Mouse (Mus musculus) stomach, postnatal 0 days (tissue): ENCODE measurements around the gene Lyl1. TPM values are rescaled to one million over a fixed set of nuclear protein-coding genes. Genes with fewer than 3 reads are reported as not detected.

Experiments
- ATAC-seq: fragments of 200-750 bp; cut with Nextera tagmentation; 2 replicates; pipeline ENCODE4 v1.8.0; 2017; ENCODE audit not compliant: low FRiP score, low TSS enrichment
- DNase-seq: peaks from one replicate; pipeline ENCODE4 v3.0.0-alpha.2; 2016; ENCODE audit warnings: low spot score
- H3K27ac ChIP-seq: fragments of 300-500 bp; sonication (generic); replicated peaks from 2 replicates; pipeline ENCODE4 v1.5.1; 2014; ENCODE audit warnings: mild to moderate bottlenecking, control low read depth
- H3K27me3 ChIP-seq: fragments of 300-500 bp; sonication (generic); 2 replicates; pipeline ENCODE4 v1.6.1; 2014; ENCODE audit warnings: low read length; ENCODE audit not compliant: control insufficient read depth, insufficient read depth
- H3K36me3 ChIP-seq: fragments of 300-500 bp; sonication (generic); 2 replicates; pipeline ENCODE4 v1.6.1; 2014; ENCODE audit warnings: low read length, mixed read lengths; ENCODE audit not compliant: control insufficient read depth, insufficient read depth
- H3K4me1 ChIP-seq: fragments of 300-500 bp; sonication (generic); replicated peaks from 2 replicates; pipeline ENCODE4 v1.6.1; 2014; ENCODE audit warnings: antibody characterized with exemption; ENCODE audit not compliant: control insufficient read depth, insufficient read depth
- H3K4me2 ChIP-seq: fragments of 300-500 bp; sonication (generic); replicated peaks from 2 replicates; pipeline ENCODE4 v1.6.1; 2014; ENCODE audit warnings: low read depth, mild to moderate bottlenecking, control low read depth, moderate library complexity
- H3K4me3 ChIP-seq: fragments of 300-500 bp; sonication (generic); 2 replicates; pipeline ENCODE4 v1.5.1; 2014; ENCODE audit warnings: low read depth, low read length, control low read depth
- H3K9ac ChIP-seq: fragments of 300-500 bp; sonication (generic); 2 replicates; pipeline ENCODE4 v1.6.1; 2014; ENCODE audit warnings: mild to moderate bottlenecking, low read length, control low read depth, mixed read lengths
- H3K9me3 ChIP-seq: fragments of 300-500 bp; sonication (generic); 2 replicates; pipeline ENCODE4 v1.6.1; 2016; ENCODE audit warnings: low read length; ENCODE audit not compliant: control insufficient read depth
- CTCF ChIP-seq: IDR thresholded peaks from 2 replicates; pipeline ENCODE4 v1.5.1; 2016; ENCODE audit warnings: antibody characterized with exemption, low read depth, mild to moderate bottlenecking, moderate library complexity
- EP300 ChIP-seq: optimal IDR thresholded peaks from 2 replicates; pipeline ENCODE3; 2016; ENCODE audit warnings: antibody characterized with exemption
- WGBS: fragments of 180-500 bp; shearing (Covaris S2); extraction: QIAGEN DNeasy Blood & Tissue Kit; methylation state at CpG from one replicate; pipeline ENCODE4 v1.1.7; 2014; 5-methylcytosine and 5-hydroxymethylcytosine counted together
- polyA plus RNA-seq: library from polyadenylated mRNA; unstranded; fragments of >200 nt; fragmentation: Nextera tagmentation; extraction: Ambion mirVana; gene quantifications from 2 replicates; pipeline ENCODE4 v1.2.1, GENCODE M21; 2015

The Lyl1 gene
- polyA plus RNA-seq, 1 experiment from 2014 or later: 4.0 TPM

DNA sequence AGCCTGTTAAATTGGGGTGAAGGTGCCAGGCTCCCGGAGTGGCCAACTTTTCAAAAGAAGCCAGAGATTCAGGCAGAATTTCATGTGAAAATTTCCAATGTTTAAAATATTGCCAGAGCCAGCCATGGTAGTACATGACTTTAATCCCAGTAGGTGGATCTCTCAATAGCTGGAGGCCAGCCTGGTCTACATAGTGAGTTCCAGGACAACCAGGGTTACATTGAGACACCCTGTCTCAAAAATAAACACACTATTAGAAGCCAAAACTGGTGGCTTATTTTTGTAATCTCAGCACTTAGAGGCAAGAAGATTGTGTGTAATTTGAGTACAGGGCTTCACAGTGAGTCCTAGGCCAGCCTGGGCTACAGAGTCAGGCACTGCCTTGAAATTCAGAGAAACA, 8.7 kb downstream of the Lyl1 start:
- TF ChIP-seq EP300: no peak
- TF ChIP-seq CTCF: no peak
- 86% methylated on average over 1 of the region's 1 CpGs for WGBS

DNA sequence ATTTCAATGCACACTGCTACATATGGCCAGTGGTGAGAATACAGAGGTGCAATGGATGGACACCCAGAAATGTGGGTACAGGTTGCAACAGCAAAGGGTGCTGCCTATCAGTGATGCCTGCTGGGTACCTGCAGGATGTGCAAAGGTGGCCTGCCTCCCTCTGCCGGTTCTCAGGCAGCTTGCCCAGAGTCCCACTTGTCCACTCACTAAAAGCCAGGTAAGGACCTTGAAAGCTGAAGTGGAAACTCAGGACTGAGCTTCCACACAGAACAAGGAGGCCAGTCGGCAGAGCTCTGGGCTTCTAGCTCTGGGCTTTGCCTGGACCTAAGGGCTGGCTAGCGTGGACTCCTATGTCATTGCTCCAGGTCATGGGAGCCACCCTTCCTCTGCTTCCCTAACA, 10.1 kb downstream of the Lyl1 start:
- Histone ChIP-seq H3K9me3 (no peaks in the 10 kb centered on the region), H3K4me2 (no peak overlapping the region), H3K36me3 (peaks cover 8% of the 10 kb centered on the region), H3K27me3 (no peaks in the 10 kb centered on the region), H3K9ac (0 out of 2 replicates have a peak overlapping the region, but pooled peaks have one; percentile 18), H3K27ac (peak overlapping the region; percentile 87), H3K4me1 (peaks cover 11% of the 10 kb centered on the region), H3K4me3 (no peak overlapping the region)
- no peak for ATAC-seq
- TF ChIP-seq EP300 (no peak), CTCF (no peak)
- WGBS: 58% methylated on average over 3 of the region's 3 CpGs
- DNase-seq: no peak

More for the DNA sequence above, 8.7 kb downstream of the Lyl1 start:
- Histone ChIP-seq H3K36me3 (peaks cover 3% of the 10 kb centered on the region; the same call in 1 of the 2 replicates), H3K9ac (no peak overlapping the region), H3K27ac (no peak overlapping the region), H3K4me2 (no peak overlapping the region), H3K4me1 (peaks cover 11% of the 10 kb centered on the region), H3K4me3 (no peak overlapping the region), H3K9me3 (no peaks in the 10 kb centered on the region), H3K27me3 (no peaks in the 10 kb centered on the region)
- ATAC-seq (no peak), DNase-seq (no peak)

DNA sequence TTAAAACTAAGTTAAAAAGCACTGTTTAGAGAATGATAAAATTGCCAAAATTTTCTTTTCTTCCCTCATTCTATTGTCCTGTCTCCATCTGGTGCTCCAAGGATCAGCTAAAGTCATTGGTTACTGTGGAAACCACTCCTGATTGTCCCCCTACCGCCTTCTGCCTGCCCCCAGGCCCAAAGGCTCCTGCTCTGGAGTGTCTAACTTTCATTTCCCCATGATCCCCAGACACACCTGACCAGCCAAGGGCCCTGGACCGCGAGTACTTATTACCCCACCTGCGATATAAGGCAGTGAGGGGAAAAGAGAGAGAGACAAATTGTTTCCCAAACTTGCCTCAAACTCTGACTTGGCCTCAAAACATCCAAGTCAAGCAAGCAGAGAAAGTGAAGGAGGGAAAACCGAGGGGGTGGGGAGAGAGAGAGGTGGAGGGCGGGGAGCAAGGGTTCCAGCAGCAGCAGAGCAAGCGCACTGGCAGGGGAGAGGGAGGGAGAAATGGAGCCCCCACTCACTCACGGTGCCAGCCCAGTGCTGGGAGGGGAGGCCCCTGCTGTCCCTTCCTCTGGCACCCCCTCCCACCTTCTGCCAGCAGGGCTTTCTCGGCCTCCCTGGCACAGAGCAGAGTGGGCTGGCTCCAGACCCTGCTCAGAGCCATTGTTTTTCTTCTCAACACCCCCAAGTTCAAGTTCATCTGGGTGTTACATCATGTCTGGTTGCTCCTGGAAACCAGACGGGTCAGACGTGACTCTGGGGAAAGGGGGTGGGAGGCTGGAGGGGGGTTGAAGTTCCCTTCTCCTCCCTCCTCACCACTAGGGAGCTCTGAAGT, 10.9 kb downstream of the Lyl1 start:
- no peaks in the 10 kb centered on the region for H3K9me3 ChIP-seq
- peaks cover 11% of the 10 kb centered on the region for H3K4me1 ChIP-seq
- no peak overlapping the region for H3K4me3 ChIP-seq
- TF ChIP-seq EP300 (no peak), CTCF (peak; percentile 55; the same call in 1 of the 2 replicates)
- peak overlapping the region; percentile 18; the same call in 1 of the 2 replicates for H3K9ac ChIP-seq
- peak overlapping the region; percentile 87 for H3K27ac ChIP-seq
- DNase-seq: peak; percentile 63
- ATAC-seq: peak; percentile 48
- H3K27me3 ChIP-seq: no peaks in the 10 kb centered on the region
- H3K36me3 ChIP-seq: peaks cover 11% of the 10 kb centered on the region
- 13% methylated on average over 9 of the region's 11 CpGs for WGBS
- no peak overlapping the region for H3K4me2 ChIP-seq

DNA sequence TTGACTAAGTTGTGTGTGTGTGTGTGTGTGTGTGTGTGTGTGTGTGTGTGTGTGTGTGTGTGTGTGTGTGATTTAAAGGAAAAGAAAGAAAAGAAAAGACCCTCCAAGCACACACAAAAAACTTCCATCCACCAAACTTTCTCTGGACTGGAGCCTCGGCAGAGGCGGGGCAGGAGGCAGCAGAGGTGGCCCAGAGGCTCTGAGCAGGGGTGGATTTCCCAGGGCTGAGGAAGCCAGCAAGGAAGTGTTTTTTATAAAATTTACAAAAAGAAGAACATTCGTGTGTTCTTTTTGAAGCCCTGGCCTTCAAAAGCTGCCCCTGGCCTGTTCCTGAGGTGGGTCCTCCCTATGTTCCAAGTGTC, 11.5 kb downstream of the Lyl1 start:
- H3K4me3 ChIP-seq: no peak overlapping the region
- no peaks in the 10 kb centered on the region for H3K27me3 ChIP-seq
- 21% methylated on average over 3 of the region's 3 CpGs for WGBS
- no peak overlapping the region for H3K9ac ChIP-seq
- H3K4me2 ChIP-seq: no peak overlapping the region
- peak overlapping the region; percentile 82 for H3K27ac ChIP-seq
- no peak; the same call in 1 of the 2 replicates for ATAC-seq
- H3K4me1 ChIP-seq: peaks cover 11% of the 10 kb centered on the region
- no peaks in the 10 kb centered on the region for H3K9me3 ChIP-seq
- TF ChIP-seq EP300 (no peak), CTCF (no peak; the same call in 1 of the 2 replicates)
- no peak for DNase-seq
- H3K36me3 ChIP-seq: peaks cover 13% of the 10 kb centered on the region

DNA sequence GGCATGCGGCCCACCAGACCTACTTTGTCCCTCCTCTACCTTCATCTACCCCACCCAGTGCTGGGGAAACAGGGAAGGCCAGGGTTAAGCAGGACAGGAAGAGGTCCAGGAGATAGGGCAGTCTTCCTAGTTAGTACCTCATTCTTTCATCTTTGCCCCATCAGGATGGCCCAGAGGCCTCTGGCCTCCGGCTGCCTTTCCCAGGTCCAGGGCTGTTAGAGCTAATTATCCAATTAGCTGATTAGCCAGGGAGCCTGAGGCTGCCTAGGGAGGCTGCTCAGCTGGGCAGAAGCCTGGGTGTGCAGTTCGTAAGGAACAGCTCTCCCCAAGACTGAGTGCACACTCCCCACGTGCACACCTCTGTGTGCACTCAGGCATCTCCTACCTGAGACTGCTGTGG, 12.1 kb downstream of the Lyl1 start:
- Histone ChIP-seq H3K9ac (peak overlapping the region; percentile 39), H3K36me3 (peaks cover 17% of the 10 kb centered on the region), H3K4me2 (no peak overlapping the region), H3K27ac (peak overlapping the region; percentile 82), H3K9me3 (no peaks in the 10 kb centered on the region), H3K4me3 (no peak overlapping the region), H3K4me1 (peaks cover 11% of the 10 kb centered on the region), H3K27me3 (no peaks in the 10 kb centered on the region)
- TF ChIP-seq CTCF (no peak), EP300 (no peak)
- ATAC-seq (no peak), DNase-seq (no peak)
- WGBS: 53% methylated on average over 4 of the region's 4 CpGs

DNA sequence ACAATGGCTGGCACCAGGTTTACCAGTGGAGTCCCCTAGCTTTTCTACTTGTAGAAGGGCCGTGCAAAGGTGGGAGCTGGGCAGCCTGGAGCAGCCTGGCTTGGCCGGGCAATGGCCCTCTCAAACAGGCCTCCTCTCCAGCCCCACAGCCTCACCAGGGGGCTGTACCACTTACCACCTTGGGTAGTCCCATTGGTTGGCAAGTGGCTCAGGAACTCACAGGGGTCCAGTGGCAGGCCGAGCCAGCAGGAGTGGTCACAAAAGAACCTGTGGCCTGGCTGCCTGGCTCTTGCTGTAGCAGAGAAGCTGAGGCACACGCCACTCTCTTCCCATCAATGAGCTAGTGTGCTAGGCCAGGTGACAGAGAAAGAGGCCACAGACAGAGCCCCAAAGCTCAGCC, 12.9 kb downstream of the Lyl1 start:
- peaks cover 22% of the 10 kb centered on the region for H3K36me3 ChIP-seq
- no peak overlapping the region for H3K4me2 ChIP-seq
- peak overlapping the region; percentile 18; the same call in 1 of the 2 replicates for H3K9ac ChIP-seq
- H3K4me1 ChIP-seq: peaks cover 11% of the 10 kb centered on the region
- H3K4me3 ChIP-seq: no peak overlapping the region
- no peaks in the 10 kb centered on the region for H3K27me3 ChIP-seq
- H3K9me3 ChIP-seq: no peaks in the 10 kb centered on the region
- peak overlapping the region; percentile 82 for H3K27ac ChIP-seq
- DNase-seq: no peak
- 81% methylated on average over 4 of the region's 4 CpGs for WGBS
- no peak for TF ChIP-seq CTCF
- TF ChIP-seq EP300: no peak
- ATAC-seq: no peak
